Mouse (Mus musculus) CH12F3 (cell line): Measurements from ENCODE around the gene Herc1.
"Not testable (repeated sequence)": the region's sequence is repeated elsewhere in the genome, so short reads cannot be mapped to it uniquely, and the experiment has no call there.

Source experiments
- in situ Hi-C: fragments of 300-500 bp; cut with MboI; formaldehyde crosslinking; loops from 2 replicates; pipeline ENCODE4 v1.14.3; 2020; ENCODE audit warnings: low sequenced_read_pairs

Gene Herc1

DNA sequence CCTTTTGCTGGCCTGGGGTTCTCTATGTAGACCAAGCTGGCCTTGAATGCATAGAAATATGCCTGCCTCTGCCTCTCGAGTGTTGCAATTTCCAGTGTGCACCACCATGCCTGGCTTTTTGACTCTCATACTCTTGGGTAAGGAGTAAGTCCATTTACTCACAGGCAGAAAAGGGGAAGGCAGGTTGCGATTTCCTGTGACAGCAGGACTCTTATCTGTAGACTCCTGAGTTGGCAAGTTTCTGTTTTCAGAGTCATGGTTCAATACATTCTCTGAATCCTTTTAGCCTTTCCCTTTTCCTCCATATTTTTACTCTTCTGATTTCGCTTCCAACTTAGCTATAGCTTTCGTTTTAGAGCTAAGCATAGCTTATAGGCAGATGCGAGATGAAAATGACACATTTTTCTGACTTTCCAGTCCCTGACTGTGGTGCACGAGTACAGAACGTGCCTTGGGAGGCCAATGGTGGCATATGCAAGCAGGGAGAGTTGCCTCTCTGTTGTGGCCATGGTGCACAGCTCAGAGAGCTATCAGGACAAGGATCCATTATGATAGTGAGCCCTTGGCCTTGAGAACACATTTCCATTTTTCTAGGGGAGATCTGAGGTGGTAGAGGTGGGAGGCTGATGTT lies 2.7 kb upstream of the Herc1 start:
- in situ Hi-C loops: no loop called here

DNA sequence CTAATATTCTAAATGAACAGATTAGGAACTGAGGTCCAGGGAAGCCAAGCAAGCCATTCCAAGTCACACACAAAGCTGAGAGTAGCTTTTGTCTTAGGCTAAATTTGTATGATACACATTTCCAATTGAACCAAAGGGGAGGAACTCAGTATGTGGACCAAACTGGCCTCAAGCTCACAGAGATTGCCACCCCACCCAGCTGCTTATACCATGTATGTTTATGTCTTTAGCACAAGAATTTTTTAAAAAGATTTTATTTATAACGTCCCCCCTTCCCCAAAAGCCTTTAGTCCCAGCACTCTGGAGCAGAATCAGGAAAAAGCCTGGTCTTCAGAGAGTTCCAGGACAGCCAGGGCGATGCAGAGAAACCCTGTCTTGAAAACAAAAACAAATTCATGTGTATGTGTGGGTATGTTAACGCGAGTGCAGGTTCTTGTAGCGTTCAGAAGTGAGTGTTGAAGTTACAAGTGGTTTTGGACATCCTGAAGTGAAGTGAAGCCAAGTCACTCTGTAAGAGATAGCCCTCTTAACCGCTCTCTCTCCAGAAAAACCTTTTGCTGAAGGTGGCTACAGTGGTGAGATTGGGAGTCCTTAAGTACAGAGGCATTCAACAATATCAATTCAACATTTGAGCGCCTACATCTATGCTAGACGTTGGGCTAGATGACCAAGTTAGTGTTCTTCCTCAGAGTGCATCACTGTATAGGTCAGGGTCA lies 948 bp upstream of the Herc1 start:
- in situ Hi-C loops: no loop called here

DNA sequence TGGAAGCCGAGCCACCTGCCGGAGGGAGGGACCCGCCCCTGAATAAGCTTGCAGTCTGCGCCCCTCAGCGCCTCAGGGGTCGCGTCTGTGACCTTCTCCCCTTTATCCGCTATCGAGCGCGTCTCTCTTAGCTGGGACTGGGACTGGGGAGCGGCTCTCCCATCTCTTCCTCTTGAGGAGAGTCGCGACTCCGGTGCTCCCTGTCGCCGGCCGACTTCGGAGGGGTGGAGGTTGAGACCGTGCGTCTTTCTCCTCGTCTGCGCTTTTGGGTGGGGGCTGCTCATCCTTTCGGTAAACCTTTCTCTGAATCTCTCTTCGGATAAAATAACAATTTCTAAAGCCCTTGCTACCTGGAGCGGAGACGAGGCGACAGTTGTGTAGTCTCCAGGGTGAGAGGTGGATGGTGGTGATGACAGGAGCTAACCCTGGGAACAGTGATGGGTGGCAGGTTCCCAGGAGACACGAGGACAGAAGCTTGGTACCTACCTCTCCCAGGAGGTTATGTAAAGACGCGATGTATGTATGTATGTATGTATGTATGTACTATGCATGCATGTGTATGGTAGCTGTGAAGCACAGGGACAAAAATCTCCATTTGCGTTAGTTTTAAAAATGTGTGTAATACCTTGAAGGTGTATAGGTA lies 659 bp downstream of the Herc1 start:
- in situ Hi-C loops: no loop called here

DNA sequence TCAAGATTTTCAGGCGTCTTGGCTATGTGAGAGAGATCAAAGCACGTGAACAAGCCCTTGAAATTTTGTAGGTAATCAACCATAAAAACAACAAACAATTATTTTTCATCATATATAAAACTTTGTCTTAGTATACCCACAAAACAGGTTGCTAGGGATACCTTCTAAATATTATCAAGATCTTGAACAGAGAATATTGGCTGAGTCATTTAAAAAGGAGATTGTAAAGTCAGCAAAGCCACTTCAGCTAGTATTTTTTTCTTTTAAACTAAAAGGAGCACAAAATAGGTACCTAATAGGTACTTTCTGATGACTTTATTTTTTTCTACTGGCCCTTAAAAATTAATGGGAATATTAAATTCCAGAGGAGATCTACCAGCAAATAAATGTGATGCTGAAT lies 2.5 kb downstream of the Herc1 start:
- in situ Hi-C loops: no loop called here

DNA sequence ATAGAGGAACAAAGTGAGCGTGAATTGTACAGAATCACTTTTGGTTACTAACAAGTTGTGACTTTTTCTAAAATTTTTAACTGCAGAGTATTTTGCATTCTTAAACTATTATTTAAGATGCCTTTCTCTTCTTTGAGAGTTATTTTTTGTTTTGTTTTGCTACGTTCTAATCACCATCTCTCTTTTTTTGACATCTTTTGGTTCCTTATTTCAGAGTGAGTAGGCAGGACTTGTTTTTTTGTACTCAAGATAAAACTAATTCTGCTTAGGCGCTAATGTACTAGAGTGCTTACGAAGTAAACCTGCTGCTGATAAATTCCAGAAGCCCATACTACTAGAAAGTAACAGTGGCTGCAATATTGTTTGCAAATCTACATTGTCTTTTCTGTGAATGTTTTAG lies 8.9 kb downstream of the Herc1 start:
- in situ Hi-C loops: no loop called here

DNA sequence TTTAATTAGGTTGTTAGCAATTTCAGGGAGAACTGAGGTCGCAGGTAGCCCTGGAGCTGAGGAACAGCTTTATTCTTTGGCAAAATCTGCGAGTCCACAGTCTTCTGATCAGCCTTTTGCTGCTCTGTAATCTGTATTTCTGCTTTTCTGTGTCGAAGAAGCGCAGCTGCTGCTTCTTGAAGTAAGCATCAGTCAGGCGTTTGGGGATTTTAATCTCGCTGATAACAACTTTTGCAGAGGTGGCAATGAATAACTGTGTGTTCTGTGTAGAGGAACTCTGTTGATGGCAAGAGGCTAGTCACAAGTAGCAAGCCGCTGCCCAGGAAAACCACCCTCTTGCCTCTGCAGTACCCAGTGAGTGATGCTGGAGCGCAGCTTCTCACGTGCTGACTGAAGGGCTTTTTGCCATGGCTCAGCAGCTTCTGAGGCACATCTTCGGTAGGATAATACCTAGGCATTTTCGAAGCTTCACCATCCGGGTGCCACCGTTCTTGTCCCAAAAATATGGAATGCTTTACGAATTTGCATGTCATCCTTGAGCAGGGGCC lies 10.0 kb downstream of the Herc1 start:
- in situ Hi-C loops: no loop called here

DNA sequence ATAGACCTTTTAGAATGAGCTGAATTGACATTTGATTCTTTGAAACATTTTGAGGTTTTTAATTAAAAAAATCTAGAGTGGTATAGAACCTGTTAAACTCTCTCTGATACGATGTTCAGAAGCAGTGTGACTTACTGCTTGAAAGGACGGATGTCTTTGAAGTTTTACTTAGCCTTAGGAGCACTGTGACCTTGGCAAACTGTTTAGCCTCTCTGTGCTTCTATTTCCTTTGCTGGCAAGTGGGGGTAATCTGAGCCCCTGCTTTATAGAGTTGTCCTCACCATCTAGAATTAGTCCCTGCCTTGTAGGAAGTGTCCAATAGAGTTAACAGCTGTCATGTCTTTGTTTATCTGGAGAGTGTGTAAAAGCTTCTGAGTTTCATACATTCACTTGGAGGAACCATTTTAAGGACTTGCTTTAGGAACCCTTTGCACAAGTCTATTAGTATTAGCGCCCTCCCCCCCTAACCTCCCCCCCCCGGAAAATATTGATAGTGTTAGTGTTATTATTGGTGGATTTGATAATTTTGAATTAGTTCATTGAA lies 18.7 kb downstream of the Herc1 start:
- in situ Hi-C loops: no loop called here

DNA sequence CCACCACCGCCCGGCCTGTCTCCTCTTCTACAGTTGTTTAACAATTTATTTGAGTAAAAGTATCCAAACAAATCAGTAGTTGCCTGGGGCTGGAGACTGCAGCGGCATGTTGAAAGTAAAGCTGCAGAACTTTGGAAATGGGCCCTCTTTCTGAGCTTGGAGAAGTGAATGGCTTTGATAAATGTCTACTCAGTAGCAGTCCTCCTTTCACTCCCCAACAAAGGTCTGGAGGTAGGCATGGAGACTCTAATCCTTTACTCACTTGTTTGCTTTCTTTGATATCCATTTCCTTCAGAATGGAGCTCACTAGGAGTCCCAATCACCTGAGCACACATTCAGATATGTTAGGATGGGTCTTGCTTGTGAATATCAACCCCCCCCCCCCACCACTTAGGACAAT lies 20.1 kb downstream of the Herc1 start:
- in situ Hi-C loops: no loop called here

DNA sequence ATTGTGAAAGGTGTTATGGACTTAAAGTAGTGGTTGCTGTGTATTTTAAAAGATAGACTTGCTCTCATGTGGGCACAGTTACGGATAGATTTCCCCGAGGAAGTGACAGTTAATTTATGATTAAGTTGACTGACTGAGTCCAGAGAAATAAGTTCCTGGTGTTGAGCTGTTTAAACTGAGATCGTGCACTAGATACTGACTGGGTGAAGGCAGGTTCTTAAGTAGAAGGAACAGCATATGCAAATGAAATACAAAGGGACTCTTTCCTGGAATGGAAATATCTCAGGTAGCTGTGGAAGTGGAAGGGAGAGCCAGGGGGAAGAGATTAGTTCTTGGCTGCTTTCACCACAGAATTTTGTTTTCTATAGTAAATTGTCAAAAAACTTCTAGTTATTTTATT lies 20.6 kb downstream of the Herc1 start:
- in situ Hi-C loops: no loop called here

DNA sequence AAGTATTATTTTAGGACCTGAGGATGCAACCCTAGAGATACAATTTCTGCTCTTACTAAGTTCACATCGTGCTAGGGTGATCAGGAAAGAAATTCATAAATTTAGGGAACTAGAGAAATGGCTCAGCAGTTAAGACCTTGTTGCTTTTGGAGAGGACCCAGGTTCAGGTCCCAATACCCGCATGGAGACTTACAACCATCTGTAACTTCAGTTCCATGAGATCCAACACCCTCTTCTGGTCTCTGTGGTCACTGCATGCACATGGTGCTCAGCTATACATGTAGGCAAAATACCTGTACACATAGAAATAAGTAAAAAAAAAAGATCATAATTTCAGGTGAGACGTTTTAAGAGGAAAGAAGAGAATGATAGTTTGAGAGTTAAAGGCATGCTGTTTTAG lies 23.2 kb downstream of the Herc1 start:
- in situ Hi-C loops: no loop called here

DNA sequence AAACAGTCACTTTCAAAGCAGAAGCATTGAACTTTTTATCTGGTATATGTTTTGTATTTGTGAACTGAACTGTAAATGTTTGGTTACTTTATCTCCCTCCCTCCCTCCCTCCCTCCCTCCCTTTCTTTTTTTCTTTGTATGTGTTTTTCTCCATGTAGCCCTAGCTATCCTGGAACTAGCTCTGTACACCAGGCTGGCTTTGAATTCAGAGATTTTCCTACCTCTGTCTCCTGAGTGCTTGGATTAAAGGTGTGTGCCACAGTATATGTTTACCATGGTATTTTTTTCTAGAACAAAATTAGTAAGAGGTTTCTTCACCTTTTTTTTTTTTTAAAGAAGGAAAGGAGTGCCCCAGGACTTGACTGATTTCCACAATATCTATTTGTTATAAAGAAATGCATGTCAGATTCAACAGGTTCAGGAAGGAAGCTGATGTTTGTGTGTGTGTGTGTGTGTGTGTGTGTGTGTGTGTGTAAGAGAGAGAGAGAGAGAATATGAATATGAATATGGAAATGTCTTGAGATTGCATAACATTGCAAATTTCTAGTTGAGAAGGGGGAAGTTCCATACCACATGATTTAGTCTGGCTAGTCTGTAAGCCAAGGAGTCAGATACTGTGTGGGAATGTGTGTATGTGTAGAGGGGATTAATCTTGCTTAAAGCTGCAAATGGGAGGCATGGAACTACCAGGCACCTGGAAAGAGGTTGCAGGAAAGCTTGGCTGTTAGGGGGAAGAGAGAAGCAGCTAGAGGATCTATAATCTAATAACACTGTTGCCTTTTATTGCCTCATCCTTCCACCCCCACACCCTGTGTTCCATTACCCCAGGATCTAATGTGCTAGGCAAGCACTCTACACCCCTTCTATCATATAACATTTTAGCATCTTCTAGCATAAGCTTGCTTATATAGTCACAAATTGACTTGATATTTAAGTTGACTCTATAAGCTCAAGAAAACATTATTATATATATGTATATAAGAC lies 24.5 kb downstream of the Herc1 start:
- in situ Hi-C loops: no loop called here

DNA sequence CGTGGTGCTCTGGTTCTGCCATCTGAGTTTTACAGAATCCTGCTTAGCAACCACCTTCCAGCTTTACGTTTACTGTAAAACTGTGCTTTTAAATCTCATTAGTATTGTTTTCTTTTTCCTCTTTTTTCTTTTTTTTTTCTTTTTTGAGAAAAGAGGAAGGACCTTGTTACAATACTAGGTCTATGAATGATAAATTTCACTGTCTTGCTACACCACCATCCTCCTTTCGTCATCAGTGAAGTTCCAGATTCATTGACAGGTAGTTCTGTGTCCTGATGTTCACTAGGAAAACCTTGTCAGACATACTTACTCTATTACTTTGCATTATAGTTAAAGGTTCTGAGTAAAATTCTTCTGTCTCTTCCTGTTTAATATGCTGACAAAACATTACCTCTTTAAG lies 33.2 kb downstream of the Herc1 start:
- in situ Hi-C loops: no loop called here

DNA sequence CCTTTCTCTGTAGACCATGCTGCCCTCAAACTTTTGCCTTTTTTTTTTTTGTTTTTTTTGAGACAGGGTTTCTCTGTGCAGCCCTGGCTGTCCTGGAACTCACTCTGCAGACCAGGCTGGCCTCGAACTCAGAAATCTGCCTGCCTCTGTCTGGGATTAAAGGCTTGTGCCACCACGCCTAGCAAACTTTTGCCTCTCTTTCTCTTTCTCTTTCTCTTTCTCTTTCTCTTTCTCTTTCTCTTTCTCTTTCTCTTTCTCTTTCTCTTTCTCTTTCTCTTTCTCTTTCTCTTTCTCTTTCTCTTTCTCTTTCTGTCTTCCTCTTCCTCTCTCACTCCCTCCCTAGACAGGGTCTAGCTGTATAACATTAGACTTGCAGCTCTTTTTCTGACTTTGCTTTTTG lies 40.1 kb downstream of the Herc1 start:
- in situ Hi-C loops: not testable (repeated sequence)

DNA sequence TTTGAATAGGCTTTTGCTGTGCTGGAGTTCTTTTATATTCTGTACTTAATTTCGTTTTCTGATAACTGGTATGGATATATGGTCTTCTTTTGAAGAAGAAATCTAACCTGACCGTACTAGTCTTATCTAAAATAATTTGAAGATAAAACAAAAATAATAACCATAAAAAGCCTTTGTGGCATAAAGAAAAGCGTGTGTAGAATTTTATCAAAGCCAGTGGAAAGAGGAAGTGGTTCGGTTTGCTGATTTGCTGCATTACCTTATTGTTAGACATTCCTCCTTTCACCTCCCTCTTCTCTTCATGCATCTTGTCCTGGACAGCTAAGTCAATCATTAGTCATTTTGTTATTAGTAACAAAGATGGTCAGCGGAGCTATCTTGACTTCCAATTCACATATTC lies 43.1 kb downstream of the Herc1 start:
- in situ Hi-C loops: no loop called here

DNA sequence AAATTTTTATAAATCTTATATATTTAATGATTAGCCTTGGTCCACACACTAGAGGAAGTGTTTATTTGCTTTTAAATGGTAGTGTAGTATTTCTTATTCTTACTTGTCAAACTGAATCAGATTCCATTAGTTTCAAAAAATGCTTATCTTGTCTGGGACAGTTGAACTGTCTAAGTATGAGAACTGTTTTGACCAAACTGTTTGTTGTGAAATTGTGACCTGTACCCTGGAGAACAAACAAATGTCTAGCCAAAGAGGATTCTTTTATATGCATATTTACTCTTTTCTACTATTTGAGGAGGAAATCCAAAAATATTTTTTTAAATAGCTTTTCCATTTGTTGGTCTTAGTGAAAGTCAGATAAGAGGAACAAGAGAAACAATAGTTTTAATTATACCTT lies 73.2 kb downstream of the Herc1 start:
- in situ Hi-C loops: no loop called here

DNA sequence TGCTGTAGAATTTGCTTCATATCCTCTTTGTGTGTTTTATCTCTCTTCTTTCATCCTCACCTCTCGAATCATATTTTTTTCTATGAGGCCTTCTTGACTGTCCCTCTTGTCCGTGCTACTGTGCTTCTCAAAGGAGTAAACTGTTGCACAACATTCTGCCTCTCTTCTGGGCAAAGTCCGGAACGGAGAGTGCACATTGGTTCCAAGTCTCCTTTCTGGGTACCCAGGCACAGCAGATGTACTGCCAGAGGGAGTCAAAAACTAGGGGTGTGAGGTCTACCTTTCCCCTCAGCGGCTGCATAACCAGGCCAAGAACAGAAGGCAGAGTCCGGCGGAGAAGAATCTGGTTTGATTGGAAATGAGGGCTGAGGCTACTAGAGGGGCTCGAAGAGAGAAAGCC lies 89.8 kb downstream of the Herc1 start:
- in situ Hi-C loops: no loop called here

DNA sequence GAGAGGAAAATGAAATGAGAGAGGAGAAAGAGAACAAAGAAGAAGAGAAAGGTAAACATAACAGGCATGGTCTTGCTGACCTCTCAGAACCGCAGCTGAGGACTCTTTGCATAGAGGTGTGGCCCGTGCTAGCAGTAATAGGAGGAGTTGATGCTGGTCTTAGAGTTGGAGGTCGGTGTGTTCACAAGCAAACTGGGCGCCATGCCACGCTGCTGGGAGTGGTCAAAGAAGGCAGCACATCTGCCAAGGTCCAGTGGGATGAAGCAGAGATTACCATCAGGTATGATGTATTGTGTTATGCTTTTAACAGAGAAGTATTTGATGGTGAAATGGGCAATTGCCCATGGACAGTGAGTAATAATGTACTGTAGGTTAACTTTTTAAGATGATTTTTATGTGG lies 98.0 kb downstream of the Herc1 start:
- in situ Hi-C loops: no loop called here

DNA sequence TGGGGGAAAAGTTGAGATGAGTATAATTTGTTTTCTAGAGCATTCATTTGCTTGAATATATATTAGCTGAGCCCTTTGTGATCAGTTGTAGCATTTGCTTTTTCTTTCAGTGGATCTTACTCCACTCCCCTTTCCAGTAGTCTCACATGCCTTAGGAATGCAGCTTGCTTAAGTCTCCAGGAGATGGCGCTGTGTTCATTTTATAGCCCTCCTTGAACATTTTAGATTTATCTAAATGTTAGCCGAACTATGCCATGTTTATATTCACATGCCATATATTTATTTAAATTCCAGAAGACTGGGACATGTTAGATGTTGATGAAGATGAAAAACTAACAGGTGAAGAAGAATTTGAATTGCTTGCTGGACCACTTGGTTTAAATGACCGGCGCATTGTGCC lies 114.8 kb downstream of the Herc1 start:
- in situ Hi-C loops: loop anchor here (25.0 kb wide), 1 partner anchor 328 kb away; the partner anchor contains the start of genes Ciao2a and Snx1

DNA sequence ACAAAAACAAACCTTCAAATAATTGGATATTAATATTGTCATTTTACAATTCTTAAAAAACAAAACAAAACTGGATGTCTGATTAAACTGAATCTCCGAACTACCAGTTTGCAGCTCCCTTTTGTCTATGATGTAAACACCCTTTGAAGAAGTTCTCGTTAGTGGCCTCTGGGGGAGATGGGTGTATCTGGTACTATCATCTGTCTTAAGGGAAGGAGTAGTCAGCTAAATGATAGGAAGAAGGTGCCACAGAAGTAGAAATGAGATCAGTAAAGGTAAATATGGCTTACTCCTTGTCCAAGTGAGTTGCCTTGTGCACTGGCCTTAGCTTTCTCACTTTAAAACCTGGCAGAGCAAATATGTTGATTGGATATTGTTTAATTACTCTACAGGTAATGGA lies 127.5 kb downstream of the Herc1 start:
- in situ Hi-C loops: no loop called here

DNA sequence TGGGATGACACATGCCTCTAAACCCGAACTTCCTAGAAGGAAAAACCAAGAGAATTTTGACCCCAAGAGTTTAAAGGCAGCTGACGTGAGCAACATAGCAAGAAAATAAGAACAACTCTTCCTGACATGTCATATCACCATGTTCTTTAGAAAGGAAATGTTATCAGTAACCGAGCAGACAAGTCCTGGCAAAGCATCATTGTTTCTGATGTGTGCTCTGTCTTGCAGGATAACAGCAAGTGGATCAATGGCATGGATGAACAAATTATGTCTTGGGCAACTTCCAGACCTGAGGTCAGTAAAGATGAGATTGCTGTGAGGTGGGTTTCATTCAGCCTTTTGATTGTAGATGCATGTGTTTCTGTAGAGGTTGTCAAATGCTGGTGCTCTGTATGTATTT lies 133.2 kb downstream of the Herc1 start:
- in situ Hi-C loops: no loop called here

DNA sequence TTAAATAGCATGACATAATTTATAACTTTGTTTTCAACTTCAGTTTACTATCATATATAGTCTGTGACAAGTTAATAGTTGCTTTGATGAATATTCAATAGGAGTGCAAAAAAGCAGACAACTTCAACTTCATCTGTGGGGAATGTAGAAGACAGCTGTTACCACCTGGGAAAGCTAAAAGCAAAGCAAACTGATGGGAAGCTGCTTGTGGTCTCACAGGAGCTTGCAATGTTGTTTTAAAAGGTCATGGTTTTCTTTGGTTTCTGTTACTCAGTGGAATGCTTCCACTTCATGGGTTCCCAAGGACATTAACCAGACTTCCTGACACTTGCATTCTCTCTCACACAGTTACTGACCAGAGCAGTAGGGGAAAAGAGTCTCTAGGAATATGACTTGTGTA lies 138.5 kb downstream of the Herc1 start:
- in situ Hi-C loops: loop anchor here (5.0 kb wide), 1 partner anchor 36 kb away; no protein-coding TSS in a partner anchor
